Mouse (Mus musculus) WW6 (cell line): ENCODE data around the gene Pank1.

Experiments used
- DNase-seq: peaks from one replicate; pipeline ENCODE4 v3.0.0-alpha.2; 2013; ENCODE audit warnings: low read depth, low spot score

Pank1 gene

GRCm38 (mm10) chr19:34879624-34880023 lies 369 bp upstream of the Pank1 start:
- DNase-seq = no peak

GRCm38 (mm10) chr19:34877898-34878602 lies 1.2 kb downstream of the Pank1 start:
- DNase-seq = peak; percentile 83

DNA sequence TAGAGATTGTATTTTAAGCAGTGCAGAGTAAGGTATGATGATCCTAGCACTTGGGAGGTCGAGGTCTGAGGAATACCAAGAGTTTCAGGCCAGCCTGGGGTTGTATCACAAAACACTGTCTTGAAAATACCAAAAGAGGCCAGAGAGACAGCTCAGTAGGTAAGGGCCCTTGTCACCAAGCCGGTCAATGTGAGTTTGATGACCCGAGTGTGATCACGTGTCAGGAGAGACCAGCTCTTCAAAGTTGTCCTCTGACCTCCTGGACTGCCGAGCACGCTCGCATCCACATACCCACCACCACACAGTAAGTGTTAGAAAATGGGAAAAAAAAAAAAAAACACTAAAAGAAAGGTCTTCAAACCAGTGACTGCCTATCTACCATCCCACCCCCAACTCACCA lies 2.6 kb downstream of the Pank1 start:
- no peak for DNase-seq

DNA sequence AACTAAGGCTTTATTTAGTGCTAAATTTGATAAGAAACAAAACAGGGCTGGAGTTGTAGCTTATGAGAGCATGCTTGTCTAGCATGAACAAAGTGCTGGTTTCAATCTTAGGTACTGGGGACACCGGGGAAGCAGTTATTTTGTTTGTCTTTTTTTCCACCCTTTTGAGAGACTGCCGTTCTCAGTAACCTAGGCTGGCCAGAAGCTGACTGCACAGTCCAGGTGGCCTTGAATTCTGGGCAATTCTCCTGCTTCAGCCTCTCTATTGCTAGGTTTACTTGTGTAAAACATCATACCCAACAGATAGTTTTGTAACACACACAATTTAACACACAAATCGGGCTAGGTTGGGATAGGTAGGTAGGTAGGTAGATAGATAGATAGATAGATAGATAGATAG lies 9.9 kb downstream of the Pank1 start:
- DNase-seq = no peak

- no peak for DNase-seq
Measured at GRCm38 (mm10) chr19:34868093-34868741, 11.0 kb downstream of the Pank1 start.

GRCm38 (mm10) chr19:34863737-34864136 lies 15.5 kb downstream of the Pank1 start:
- DNase-seq = no peak

DNA sequence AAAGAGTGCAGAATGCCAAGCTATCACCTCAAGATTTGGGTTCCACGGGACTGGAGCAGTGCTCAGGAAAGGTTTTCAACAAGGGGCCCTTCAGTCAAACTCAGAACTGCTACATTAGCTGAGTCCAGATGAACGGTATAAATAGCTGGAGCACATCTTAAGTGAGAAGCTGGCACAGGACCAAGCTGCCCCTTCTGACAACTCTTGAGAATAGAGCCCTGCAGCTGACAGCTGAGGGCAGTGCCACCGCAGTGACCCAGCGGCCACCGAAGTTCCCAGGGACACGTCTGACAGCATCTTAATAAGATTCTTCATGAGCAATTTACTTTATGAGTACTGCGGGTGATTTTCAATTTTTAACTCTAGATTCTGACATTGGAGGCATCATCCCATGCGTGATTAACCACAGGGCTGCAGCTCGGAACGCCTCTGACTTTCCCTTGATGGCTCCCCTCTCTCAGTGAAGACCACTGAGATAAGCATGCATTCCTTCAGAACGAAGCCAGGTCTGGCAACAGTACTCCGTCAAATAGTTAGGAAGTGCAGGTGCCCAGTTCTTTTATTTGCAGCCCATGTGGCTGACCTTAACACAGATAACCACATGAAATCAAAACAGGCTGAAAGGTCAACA lies 23.1 kb downstream of the Pank1 start:
- DNase-seq = no peak

DNA sequence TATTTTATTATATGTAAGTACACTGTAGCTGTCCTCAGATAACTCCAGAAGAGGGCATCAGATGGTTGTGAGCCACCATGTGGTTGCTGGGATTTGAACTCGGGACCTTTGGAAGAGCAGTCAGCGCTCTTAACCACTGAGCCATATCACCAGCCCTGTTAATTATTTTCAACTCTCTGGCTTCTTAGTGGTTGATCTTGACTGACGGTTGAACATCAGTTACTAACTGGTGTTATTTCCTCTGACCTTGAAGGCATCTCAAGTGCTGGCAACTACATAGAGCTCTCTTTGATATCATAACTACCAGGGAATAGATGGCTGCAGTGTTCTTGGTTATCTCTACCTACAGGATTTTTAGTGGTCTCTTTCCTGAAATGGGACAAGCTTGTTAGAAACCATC lies 28.1 kb downstream of the Pank1 start:
- DNase-seq = no peak

- no peak for DNase-seq
Measured at GRCm38 (mm10) chr19:34849426-34849825, 29.8 kb downstream of the Pank1 start.

- DNase-seq = no peak
Measured at GRCm38 (mm10) chr19:34848164-34848563, 31.1 kb downstream of the Pank1 start.

- no peak for DNase-seq
Measured at GRCm38 (mm10) chr19:34847103-34847502, 32.2 kb downstream of the Pank1 start.

DNA sequence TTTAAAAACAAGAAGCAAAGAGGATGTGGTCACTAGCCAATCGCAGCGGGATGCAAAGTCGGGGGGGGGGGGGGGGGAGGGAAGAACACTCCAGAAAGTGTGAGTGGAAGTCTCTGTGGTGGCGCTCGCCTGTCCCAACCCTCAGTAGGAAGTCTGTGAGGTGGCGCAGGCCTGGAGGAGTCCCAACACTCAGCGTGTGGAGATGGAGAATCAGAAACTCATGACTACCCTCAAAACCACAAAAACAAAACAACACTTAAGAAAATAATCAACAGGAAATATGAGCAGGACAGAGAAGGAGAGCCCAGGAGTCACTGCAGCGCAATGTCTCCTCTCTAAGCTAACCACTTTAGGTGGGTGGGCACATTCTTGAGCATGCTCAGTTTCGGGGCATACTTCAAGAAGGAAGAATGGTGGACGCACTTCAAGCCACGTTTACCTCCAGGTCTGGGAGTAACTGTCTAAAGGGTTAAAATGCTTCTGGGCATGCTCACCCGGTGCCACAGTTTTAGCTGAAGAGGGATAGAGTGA lies 32.7 kb downstream of the Pank1 start:
- no peak for DNase-seq

- DNase-seq = no peak
Measured at GRCm38 (mm10) chr19:34846005-34846404, 33.2 kb downstream of the Pank1 start.

DNA sequence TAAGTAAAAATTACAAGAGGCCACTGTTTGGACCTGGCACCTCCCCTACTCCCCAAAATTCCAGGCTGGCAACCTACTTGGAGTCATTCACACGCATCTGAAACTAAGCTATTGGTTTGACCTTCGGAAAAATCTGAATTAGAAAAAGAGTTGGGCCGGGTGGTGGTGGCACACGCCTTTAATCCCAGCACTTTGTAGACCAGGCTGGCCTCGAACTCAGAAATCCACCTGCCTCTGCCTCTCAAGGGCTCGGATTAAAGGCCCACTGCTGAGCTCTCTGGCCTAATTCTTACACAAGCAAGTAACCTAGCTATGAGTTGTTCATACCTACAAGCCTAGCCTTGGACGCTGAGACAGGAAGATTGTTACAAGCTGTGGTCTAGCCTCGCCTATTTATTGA lies 33.9 kb downstream of the Pank1 start:
- DNase-seq = no peak

DNA sequence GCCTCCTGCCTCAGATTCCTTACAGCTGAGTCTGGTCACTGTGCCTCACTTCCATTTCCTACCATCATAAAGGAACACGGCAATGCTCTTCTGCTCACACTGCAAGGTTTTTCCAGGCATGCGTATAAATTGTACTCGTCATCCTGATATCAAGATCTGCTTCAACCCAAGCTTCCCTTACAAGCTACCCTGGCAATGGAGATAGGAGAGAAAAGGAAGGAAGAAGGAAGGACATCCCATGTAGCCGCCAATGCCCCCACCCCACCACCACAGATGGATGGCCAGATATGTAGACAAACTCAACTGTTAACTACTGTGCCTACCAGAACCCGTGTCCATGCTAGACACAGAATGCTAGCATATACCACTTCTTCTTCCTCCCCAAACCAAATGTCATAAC lies 34.5 kb downstream of the Pank1 start:
- DNase-seq = no peak

DNA sequence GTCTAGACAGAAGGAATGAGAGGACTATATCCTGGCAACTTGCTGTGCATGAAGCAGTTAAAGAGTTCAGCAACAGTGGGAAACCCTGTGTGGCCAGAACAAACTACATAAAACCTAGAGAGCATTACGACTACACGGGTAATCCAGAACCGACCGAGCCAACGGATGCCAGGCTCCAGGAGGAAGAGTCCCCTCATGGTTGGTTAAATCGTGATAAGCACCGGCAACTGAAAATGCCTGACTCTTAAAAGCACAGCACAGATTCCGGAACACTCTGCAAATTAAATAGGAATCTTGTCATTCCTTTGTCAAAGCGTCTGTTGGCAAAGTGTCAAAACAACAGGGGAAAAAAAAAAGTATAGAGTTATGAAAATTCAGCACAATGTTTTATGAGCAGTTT lies 35.2 kb downstream of the Pank1 start:
- no peak for DNase-seq

- no peak for DNase-seq
Measured at GRCm38 (mm10) chr19:34841719-34842506, 37.3 kb downstream of the Pank1 start.

GRCm38 (mm10) chr19:34838624-34839023 lies 40.6 kb downstream of the Pank1 start:
- DNase-seq = no peak

DNA sequence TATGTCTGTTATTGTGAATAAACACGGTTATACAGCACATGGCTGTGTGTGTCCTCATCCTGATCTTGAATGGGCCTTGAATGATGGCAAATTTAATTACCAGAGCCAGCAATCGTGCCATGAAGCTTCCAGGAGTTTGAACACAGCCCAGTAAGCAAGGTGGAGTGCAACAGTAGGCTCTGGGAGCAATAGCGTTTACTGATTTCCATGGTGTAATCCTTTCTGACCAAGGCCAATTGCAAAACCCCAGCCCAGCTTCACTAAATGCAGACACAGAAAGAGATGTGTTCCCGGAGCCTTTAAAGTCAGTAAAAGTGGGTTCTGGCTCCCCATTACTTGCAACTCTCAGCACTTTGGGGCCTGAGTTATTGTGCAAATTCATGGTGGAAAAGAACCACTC lies 47.6 kb downstream of the Pank1 start:
- no peak for DNase-seq

GRCm38 (mm10) chr19:34827916-34828635 lies 51.2 kb downstream of the Pank1 start:
- DNase-seq = no peak

GRCm38 (mm10) chr19:34827444-34827843 lies 51.8 kb downstream of the Pank1 start:
- no peak for DNase-seq
